Mouse (Mus musculus): Measurements from ENCODE around the gene 4931422A03Rik. TPM values are rescaled to one million over a fixed set of nuclear protein-coding genes. Genes with fewer than 3 reads are reported as not detected.
A peak's percentile ranks its signal among the peaks of the same experiment; 100 is the strongest.
"Not testable (repeated sequence)": the region's sequence is repeated elsewhere in the genome, so short reads cannot be mapped to it uniquely, and the experiment has no call there.

4931422A03Rik gene
- 1.9 and 2.9 TPM in 2 replicates for polyA plus RNA-seq (2015; fragmentation: Nextera tagmentation; extraction: Ambion mirVana)

GRCm38 (mm10) chr2:104028139-104028723 is at the start of gene 4931422A03Rik:
4931422A03Rik (minus strand) TSS chr2:104028361.
- no peaks in the 10 kb centered on the region for H3K36me3 ChIP-seq (ENCODE audit: control insufficient read depth, insufficient read depth, low read length)
- peaks cover 18% of the 10 kb centered on the region for H3K4me1 ChIP-seq (replicated peaks; ENCODE audit: control insufficient read depth, insufficient read depth, low read length)
- no peaks in the 10 kb centered on the region for H3K27me3 ChIP-seq (ENCODE audit: control insufficient read depth, insufficient read depth, low read depth, low read length)
- peak within 1 kb of the TSS; percentile 99 for H3K9ac ChIP-seq (ENCODE audit: low read length)
- peak; percentile 69 for ATAC-seq (ENCODE audit: low read depth)
- H3K4me2 ChIP-seq (ENCODE audit: low read depth, low read length): peak within 1 kb of the TSS; percentile 80
- H3K4me3 ChIP-seq (ENCODE audit: low read length): peak within 1 kb of the TSS; percentile 82
- H3K9me3 ChIP-seq (ENCODE audit: control insufficient read depth, low read length): no peaks in the 10 kb centered on the region
- H3K27ac ChIP-seq (ENCODE audit: low read length): peak within 1 kb of the TSS; percentile 63
- 0% methylated on average over 32 of the region's 32 CpGs for WGBS

GRCm38 (mm10) chr2:104069704-104070185 is 41.6 kb upstream of the 4931422A03Rik start, which contains the start of gene Cd59b:
Cd59b (plus strand) TSS chr2:104069849.
- Histone ChIP-seq H3K27ac (ENCODE audit: low read length) (no peak within 1 kb of the TSS), H3K4me3 (ENCODE audit: low read length) (peak within 1 kb of the TSS; percentile 52), H3K9me3 (ENCODE audit: control insufficient read depth, low read length) (no peaks in the 10 kb centered on the region), H3K27me3 (ENCODE audit: control insufficient read depth, insufficient read depth, low read depth, low read length) (no peaks in the 10 kb centered on the region), H3K4me1 (replicated peaks; ENCODE audit: control insufficient read depth, insufficient read depth, low read length) (peaks cover 10% of the 10 kb centered on the region), H3K9ac (ENCODE audit: low read length) (peak within 1 kb of the TSS; percentile 59), H3K36me3 (ENCODE audit: control insufficient read depth, insufficient read depth, low read length) (no peaks in the 10 kb centered on the region), H3K4me2 (ENCODE audit: low read depth, low read length) (peak within 1 kb of the TSS; percentile 58)
- WGBS: 7% methylated on average over 13 of the region's 13 CpGs
- ATAC-seq (ENCODE audit: low read depth): peak; percentile 93

DNA sequence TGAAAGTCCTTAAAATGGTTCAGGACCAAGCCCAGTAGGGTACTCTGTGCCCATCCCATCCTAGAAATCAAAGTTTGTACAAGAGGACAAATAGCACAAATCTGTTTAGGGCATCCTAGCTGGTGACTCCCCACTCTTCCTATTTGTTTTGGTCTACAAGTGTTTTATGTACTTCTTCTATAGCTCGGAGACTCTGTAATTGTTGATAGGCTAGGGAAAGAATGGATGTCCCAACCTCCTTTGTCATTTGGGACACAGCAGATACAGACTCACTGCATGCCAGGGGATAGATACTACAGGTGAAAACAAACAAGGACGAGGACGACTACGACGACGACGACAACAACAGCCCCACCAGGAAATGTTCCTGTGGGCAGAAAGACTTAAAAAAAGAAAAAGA is 40.3 kb upstream of the 4931422A03Rik start, which contains the start of gene Gm10799:
Gm10799 (minus strand) TSS at position 101 of the 400 bp plus-strand sequence.
- not testable (repeated sequence) for H3K4me1 ChIP-seq (replicated peaks; ENCODE audit: control insufficient read depth, insufficient read depth, low read length); H3K9ac ChIP-seq (ENCODE audit: low read length); H3K36me3 ChIP-seq (ENCODE audit: control insufficient read depth, insufficient read depth, low read length); H3K9me3 ChIP-seq (ENCODE audit: control insufficient read depth, low read length); H3K27ac ChIP-seq (ENCODE audit: low read length); H3K4me3 ChIP-seq (ENCODE audit: low read length); H3K27me3 ChIP-seq (ENCODE audit: control insufficient read depth, insufficient read depth, low read depth, low read length); ATAC-seq (ENCODE audit: low read depth); H3K4me2 ChIP-seq (ENCODE audit: low read depth, low read length)
- WGBS: 75% methylated on average over 7 of the region's 7 CpGs

DNA sequence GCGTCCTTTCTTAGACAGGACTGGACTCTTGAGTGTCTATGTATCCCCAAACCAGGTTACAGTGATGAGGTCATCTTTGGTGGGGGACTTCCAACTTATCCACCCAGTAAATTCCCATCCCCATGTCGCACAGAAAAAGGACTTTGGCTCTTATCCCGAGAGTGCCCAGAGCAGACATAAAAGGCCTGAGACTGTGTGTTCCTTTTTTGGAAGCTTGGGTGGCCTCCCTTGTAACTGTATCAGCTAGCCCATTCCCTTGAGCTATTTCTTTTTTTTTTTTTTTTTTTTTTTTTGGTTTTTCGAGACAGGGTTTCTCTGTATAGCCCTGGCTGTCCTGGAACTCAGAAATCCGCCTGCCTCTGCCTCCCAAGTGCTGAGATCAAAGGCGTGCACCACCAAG is 37.4 kb upstream of the 4931422A03Rik start, which contains the start of gene Gm10912:
Gm10912 (plus strand) TSS at position 301 of the 400 bp plus-strand sequence.
- H3K9ac ChIP-seq (ENCODE audit: low read length); H3K36me3 ChIP-seq (ENCODE audit: control insufficient read depth, insufficient read depth, low read length); H3K4me2 ChIP-seq (ENCODE audit: low read depth, low read length); H3K27ac ChIP-seq (ENCODE audit: low read length); ATAC-seq (ENCODE audit: low read depth); H3K27me3 ChIP-seq (ENCODE audit: control insufficient read depth, insufficient read depth, low read depth, low read length); H3K4me1 ChIP-seq (replicated peaks; ENCODE audit: control insufficient read depth, insufficient read depth, low read length); H3K9me3 ChIP-seq (ENCODE audit: control insufficient read depth, low read length); H3K4me3 ChIP-seq (ENCODE audit: low read length): not testable (repeated sequence)
- WGBS: 89% methylated on average over 5 of the region's 6 CpGs

GRCm38 (mm10) chr2:104064152-104064551 is 36.0 kb upstream of the 4931422A03Rik start:
- WGBS: 63% methylated on average over 2 of the region's 2 CpGs
- Histone ChIP-seq H3K9ac (ENCODE audit: low read length) (no peak overlapping the region), H3K4me1 (replicated peaks; ENCODE audit: control insufficient read depth, insufficient read depth, low read length) (no peaks in the 10 kb centered on the region), H3K36me3 (ENCODE audit: control insufficient read depth, insufficient read depth, low read length) (peaks cover 8% of the 10 kb centered on the region), H3K9me3 (ENCODE audit: control insufficient read depth, low read length) (no peaks in the 10 kb centered on the region), H3K27ac (ENCODE audit: low read length) (no peak overlapping the region), H3K4me3 (ENCODE audit: low read length) (no peak overlapping the region), H3K27me3 (ENCODE audit: control insufficient read depth, insufficient read depth, low read depth, low read length) (no peaks in the 10 kb centered on the region), H3K4me2 (ENCODE audit: low read depth, low read length) (no peak overlapping the region)
- ATAC-seq (ENCODE audit: low read depth): no peak

DNA sequence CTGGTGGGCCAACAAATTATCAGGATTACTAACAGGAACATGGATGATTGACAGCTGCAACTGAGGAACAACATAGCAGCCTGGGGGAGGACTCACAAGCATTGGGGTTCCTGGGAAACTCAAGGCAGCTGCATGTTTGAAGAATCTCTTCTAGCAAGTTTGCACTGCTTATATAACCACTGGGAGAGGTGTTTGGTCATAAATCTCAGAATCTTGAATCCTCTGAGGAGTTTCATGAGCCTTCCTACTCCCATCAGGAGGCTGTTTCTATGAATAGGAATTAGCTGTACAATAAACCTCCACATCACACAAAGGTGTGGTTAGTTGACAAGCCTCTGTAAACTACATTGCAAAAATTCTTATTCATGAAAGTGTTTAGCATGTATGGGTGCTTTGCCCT is 34.5 kb upstream of the 4931422A03Rik start:
- no peak overlapping the region for H3K4me2 ChIP-seq (ENCODE audit: low read depth, low read length)
- no peak overlapping the region for H3K4me3 ChIP-seq (ENCODE audit: low read length)
- H3K4me1 ChIP-seq (replicated peaks; ENCODE audit: control insufficient read depth, insufficient read depth, low read length): no peaks in the 10 kb centered on the region
- H3K36me3 ChIP-seq (ENCODE audit: control insufficient read depth, insufficient read depth, low read length): peaks cover 8% of the 10 kb centered on the region
- ATAC-seq (ENCODE audit: low read depth): no peak
- H3K27ac ChIP-seq (ENCODE audit: low read length): no peak overlapping the region
- H3K27me3 ChIP-seq (ENCODE audit: control insufficient read depth, insufficient read depth, low read depth, low read length): no peaks in the 10 kb centered on the region
- no peak overlapping the region for H3K9ac ChIP-seq (ENCODE audit: low read length)
- no peaks in the 10 kb centered on the region for H3K9me3 ChIP-seq (ENCODE audit: control insufficient read depth, low read length)

GRCm38 (mm10) chr2:104060996-104061395 is 32.8 kb upstream of the 4931422A03Rik start:
- no peak for ATAC-seq (ENCODE audit: low read depth)
- H3K4me2 ChIP-seq (ENCODE audit: low read depth, low read length): no peak overlapping the region
- no peaks in the 10 kb centered on the region for H3K9me3 ChIP-seq (ENCODE audit: control insufficient read depth, low read length)
- H3K27me3 ChIP-seq (ENCODE audit: control insufficient read depth, insufficient read depth, low read depth, low read length): no peaks in the 10 kb centered on the region
- no peak overlapping the region for H3K9ac ChIP-seq (ENCODE audit: low read length)
- 97% methylated on average over 6 of the region's 6 CpGs for WGBS
- H3K4me1 ChIP-seq (replicated peaks; ENCODE audit: control insufficient read depth, insufficient read depth, low read length): no peaks in the 10 kb centered on the region
- H3K4me3 ChIP-seq (ENCODE audit: low read length): no peak overlapping the region
- H3K36me3 ChIP-seq (ENCODE audit: control insufficient read depth, insufficient read depth, low read length): peaks cover 8% of the 10 kb centered on the region
- H3K27ac ChIP-seq (ENCODE audit: low read length): no peak overlapping the region

DNA sequence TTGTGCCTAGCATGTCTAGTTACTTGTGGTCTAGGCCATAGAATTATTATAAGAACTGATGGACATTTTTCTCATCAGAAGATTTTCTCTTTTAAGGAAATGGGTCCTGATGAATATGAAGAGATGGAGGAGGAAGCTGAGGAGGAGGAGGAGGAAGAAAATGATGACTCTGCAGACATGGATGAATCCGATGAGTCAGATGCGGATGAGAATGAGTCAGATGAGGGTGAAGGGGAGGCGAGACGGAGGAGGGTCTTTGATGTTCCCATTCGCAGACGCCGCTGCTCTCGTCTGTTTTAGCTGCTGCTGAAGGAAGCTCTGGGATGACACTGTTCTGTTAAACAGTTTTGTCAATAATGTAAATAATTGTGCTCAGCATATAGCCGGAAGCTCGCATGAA is 31.6 kb upstream of the 4931422A03Rik start:
- 44% methylated on average over 10 of the region's 10 CpGs for WGBS
- H3K36me3 ChIP-seq (ENCODE audit: control insufficient read depth, insufficient read depth, low read length): peaks cover 9% of the 10 kb centered on the region

GRCm38 (mm10) chr2:104058954-104059353 is 30.8 kb upstream of the 4931422A03Rik start:
- no peak for ATAC-seq (ENCODE audit: low read depth)
- Histone ChIP-seq H3K4me2 (ENCODE audit: low read depth, low read length) (no peak overlapping the region), H3K36me3 (ENCODE audit: control insufficient read depth, insufficient read depth, low read length) (peaks cover 14% of the 10 kb centered on the region), H3K27me3 (ENCODE audit: control insufficient read depth, insufficient read depth, low read depth, low read length) (no peaks in the 10 kb centered on the region), H3K4me3 (ENCODE audit: low read length) (no peak overlapping the region), H3K9me3 (ENCODE audit: control insufficient read depth, low read length) (no peaks in the 10 kb centered on the region), H3K9ac (ENCODE audit: low read length) (no peak overlapping the region), H3K27ac (ENCODE audit: low read length) (no peak overlapping the region), H3K4me1 (replicated peaks; ENCODE audit: control insufficient read depth, insufficient read depth, low read length) (no peaks in the 10 kb centered on the region)
- 89% methylated on average over 4 of the region's 4 CpGs for WGBS

More for the DNA sequence above, 31.6 kb upstream of the 4931422A03Rik start:
- no peaks in the 10 kb centered on the region for H3K27me3 ChIP-seq (ENCODE audit: control insufficient read depth, insufficient read depth, low read depth, low read length)
- no peak overlapping the region for H3K9ac ChIP-seq (ENCODE audit: low read length)
- no peak overlapping the region for H3K4me2 ChIP-seq (ENCODE audit: low read depth, low read length)
- no peak overlapping the region for H3K4me3 ChIP-seq (ENCODE audit: low read length)
- H3K27ac ChIP-seq (ENCODE audit: low read length): no peak overlapping the region
- H3K9me3 ChIP-seq (ENCODE audit: control insufficient read depth, low read length): no peaks in the 10 kb centered on the region
- no peak for ATAC-seq (ENCODE audit: low read depth)
- no peaks in the 10 kb centered on the region for H3K4me1 ChIP-seq (replicated peaks; ENCODE audit: control insufficient read depth, insufficient read depth, low read length)

All from lung, embryonic 16.5 days (tissue).